Mouse (Mus musculus) forebrain, embryonic 14.5 days (tissue): ENCODE results near the gene Vmn1r18. TPM values are rescaled to one million over a fixed set of nuclear protein-coding genes. Genes with fewer than 3 reads are reported as not detected.

Experiments used
- polyA plus RNA-seq: library from polyadenylated mRNA; unstranded; fragments of >200 nt; fragmentation: Nextera tagmentation; extraction: Ambion mirVana; gene quantifications from 2 replicates; pipeline ENCODE4 v1.2.1, GENCODE M21; 2014

Vmn1r18 gene
- polyA plus RNA-seq, 1 experiment from 2014 or later, result not detected

Other genes starting within 250 kb of the Vmn1r18 start
- gene Vmn1r12, start 238.9 kb downstream of the Vmn1r18 start, polyA plus RNA-seq, result not detected in 2 replicates
- not detected in 2 replicates for gene Vmn1r13, start 192.5 kb downstream of the Vmn1r18 start, polyA plus RNA-seq
- not detected in 2 replicates for gene Vmn1r14, start 164.1 kb downstream of the Vmn1r18 start, polyA plus RNA-seq
- gene Vmn1r15, start 137.8 kb downstream of the Vmn1r18 start, polyA plus RNA-seq, result not detected in 2 replicates
- not detected in 2 replicates for gene Vmn1r16, start 66.3 kb downstream of the Vmn1r18 start, polyA plus RNA-seq
- gene Vmn1r17, start 32.1 kb downstream of the Vmn1r18 start, polyA plus RNA-seq, result not detected in 2 replicates
- gene Vmn1r19, start 8.0 kb upstream of the Vmn1r18 start, polyA plus RNA-seq, result not detected in 2 replicates
- gene Vmn1r20, start 33.1 kb upstream of the Vmn1r18 start, polyA plus RNA-seq, result not detected in 2 replicates
- gene Ppm1k, start 139.7 kb upstream of the Vmn1r18 start, polyA plus RNA-seq, result 4.9 and 6.2 TPM in 2 replicates
- gene Herc6, start 185.2 kb upstream of the Vmn1r18 start, polyA plus RNA-seq, result 1.4 and 1.5 TPM in 2 replicates